Mouse (Mus musculus) G1E-ER4 (cell line): ENCODE measurements around the gene Kcnf1. TPM values are rescaled to one million over a fixed set of nuclear protein-coding genes. Genes with fewer than 3 reads are reported as not detected.

Experiments
- GATA1 ChIP-seq: IDR thresholded peaks from one replicate; pipeline ENCODE4 v1.8.0; 2012; ENCODE audit warnings: low read length, inconsistent platforms
- polyA plus RNA-seq: library from polyadenylated mRNA; stranded (reverse); fragments of >175 nt; gene quantifications from 2 replicates; pipeline ENCODE4 v1.2.3, GENCODE M21; 2012

Kcnf1 gene
- polyA plus RNA-seq: not detected in 2 replicates

DNA sequence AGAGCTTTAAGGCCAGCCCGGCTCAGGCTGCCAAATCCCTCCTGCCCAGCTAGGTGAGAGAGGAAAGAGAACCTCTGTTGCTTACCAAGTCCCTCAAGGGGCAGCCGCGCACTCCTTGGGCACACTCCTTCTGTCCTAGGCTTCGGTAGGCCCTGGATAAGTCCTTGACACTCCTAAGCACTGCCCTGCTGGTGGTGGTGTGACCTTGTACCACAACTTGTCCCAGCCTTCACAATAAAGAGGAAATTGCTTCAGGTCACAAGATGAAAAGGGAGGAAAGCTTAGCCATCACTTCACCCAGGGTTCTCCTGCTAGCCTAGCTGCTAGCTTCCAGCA is at the start of gene Kcnf1:
Gene Kcnf1, minus strand, starts transcription at position 132 of the 336 bp plus-strand sequence.
- no peak for TF ChIP-seq GATA1

DNA sequence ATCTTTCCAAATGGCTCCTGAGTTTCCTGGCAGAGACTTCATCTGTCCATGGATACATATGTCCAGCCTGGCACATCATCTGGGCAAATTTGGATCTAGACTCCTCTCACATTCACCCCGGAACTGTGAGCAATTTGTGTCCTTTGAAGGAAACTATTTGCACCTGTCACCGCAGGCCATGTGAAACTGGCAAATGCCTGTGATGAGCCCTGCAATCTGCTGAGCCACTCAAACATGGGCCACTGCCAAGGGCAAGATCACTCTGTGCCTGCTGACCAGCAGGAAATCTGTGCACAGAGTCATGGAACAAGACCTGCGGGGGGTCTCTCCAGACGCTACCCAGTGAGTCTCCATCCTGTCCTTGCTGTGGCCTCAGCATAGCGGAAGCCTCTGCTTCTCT is 48.3 kb upstream of the Kcnf1 start:
- no peak for TF ChIP-seq GATA1

DNA sequence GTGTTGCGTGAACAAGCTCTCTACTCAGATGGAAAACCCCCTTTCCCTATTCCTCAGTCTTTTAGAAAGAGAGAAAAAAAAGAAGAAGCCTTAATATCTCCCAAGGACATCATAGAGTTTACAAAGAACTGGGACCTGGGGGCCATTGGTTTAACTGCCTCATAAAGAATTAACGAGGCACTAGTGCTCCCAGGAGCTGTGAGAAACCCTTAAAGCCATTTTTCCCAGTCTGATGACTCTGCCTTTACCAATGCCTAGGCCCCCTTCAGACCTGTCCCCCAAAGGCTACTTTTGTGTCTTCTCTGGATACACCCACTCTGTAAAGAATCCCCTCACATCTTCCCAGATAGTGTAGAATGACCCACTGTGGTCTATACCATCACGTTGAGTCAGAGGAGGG is 46.4 kb upstream of the Kcnf1 start:
- no peak for TF ChIP-seq GATA1

DNA sequence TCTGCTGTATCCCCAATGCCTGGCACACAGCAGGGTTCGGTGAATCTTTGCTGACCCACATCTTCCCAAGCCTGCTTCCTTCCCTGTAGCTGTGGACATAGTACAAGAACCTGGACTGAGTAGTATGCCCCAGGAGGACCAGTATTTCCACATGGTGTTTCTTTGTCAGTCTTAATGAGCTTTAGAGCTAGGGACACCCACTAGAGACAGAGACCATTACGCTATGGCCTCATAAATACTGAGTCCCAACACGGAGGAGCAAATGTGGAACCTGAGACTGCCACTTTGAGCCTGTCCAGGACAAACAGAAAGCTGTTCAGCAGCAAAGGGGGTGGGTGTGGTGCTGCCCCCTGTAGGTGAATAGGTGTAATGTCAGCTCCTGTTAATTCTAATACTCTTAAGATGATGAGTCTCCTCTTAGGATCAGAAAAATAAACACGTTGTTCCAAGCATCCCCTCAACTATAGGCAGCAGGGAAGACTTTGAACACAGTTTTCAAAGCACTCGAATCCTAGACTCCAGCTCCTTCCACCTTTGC is 45.3 kb upstream of the Kcnf1 start:
- TF ChIP-seq GATA1: no peak

DNA sequence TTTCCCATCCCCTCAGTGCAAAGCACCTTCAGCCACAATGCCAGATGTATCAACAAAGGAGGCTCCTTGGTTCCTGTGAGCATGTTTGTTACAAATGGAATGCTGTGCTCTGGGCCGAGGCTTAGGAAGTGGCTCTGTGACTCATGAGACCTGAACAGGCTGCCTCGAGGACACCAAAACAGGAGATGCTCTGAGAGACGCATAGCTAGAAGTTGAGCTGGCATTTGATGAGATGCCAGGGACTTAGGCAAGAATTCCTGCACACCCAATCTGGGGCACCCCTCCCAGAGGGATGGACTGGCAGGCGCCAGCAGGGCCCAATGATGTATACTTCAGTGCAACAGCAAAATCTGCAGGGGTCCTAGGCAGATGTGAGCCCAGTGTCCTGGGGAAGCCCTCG is 43.9 kb upstream of the Kcnf1 start:
- TF ChIP-seq GATA1: no peak

DNA sequence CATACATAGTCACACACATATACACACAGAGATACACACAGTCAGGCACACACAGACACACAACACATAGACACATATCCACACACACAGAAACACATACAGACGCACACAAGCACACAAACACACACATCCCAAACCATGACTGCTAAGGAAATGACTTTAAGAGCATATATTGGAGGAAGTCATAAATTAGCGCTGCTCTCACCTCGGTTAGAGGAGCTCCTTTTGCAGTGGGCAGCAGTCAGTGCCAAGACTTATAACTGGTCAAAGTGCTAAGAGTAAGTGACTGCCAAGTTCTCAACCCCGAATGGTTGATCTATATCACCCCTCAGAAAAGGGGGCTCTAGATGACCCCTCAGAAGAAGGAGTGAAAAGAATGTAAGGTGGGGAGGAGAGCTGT is 42.4 kb upstream of the Kcnf1 start:
- TF ChIP-seq GATA1: no peak

DNA sequence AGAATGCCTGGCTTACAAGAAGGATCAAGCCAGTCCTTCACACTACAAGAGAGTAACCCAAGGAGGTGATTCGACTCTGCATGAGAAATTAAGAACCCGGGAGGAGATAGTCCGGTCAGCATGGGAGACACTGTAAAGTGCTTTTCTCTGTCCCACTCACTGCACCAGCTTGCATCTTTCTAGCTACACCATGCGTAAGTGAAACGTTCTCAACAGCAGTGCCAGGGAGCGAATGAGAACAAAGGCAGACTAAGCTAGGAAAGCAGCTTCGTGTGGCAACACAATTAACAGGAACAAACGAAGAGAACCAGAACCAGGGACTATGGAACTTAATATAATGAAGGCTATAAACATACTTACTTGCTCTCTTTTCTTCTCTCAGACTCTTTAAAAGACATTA is 41.7 kb upstream of the Kcnf1 start:
- no peak for TF ChIP-seq GATA1

DNA sequence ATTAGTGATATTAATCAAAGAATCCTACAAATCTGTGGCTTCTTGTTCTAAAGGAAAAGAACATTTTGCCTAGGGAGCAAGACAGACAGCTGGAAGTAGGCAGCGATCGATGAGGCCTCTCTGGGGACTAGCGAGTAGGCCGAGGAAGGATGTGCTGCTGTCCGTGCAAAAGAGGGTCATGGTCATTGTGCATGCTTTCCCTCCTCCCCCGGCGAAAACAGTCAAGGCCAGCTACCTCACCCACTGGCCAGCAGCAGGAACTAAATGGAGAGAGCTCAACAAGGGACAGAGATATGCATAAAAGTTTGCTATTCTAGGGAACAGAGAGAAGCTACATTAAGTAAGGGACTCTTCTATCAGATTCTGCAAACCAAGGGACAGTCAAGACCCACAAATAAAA is 39.1 kb upstream of the Kcnf1 start:
- no peak for TF ChIP-seq GATA1

DNA sequence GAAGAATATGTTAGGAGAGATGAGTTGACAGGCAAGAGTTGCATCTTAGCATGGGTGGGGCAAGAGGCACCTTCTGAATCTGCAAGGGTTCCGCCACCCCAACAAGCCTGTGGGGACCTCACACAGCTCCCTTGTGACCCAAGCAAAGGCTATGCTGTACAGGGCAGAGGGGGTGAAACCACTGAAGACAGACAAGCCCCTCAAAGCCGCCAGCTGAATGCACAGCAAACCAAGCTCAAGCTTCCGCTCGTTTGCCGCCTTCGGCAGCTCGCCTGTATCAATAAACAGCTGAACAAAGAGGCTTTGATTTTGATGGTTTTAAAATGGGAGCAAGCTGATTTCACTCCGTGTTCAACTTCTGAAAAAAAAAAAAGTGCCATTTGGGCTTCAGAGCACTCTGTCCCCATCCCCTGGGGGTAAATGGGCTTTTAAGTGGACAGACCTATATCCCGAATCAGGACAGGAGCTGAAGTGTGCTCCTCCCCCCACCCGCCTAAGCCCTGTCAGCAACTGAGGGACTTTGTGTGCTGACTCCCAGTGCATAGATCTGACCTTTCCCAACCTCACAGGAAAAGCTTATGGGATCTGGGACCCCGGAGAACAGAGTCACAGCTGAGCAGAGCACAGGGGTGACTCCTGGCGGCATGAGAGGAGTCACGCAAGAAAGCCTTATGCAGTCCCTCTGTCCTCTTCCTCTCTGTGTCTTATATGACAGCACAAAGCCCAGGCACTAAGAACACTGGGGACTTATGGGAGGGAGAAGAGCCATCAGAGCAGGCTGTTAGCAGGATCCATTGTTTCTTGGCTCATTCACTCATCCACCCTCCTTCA is 26.0 kb upstream of the Kcnf1 start:
- TF ChIP-seq GATA1: no peak

DNA sequence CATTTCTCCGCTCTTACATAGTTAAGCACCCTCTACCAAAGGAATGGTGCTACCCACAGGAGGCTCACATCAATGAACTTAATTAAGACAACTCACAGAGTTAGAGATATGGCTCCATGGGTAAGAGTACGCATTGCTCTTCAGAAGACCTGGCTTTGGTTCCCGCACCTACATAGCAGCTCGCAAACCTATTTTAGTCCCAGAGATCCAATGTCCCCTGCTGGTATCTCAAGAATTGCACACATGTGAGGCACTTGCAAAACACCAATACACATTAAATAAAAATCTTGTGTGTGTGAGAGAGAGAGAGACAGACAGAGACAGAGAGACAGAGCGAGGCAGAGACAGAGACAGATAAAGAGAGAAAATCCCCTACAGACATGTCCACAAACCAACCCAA is 21.9 kb upstream of the Kcnf1 start:
- TF ChIP-seq GATA1: no peak

DNA sequence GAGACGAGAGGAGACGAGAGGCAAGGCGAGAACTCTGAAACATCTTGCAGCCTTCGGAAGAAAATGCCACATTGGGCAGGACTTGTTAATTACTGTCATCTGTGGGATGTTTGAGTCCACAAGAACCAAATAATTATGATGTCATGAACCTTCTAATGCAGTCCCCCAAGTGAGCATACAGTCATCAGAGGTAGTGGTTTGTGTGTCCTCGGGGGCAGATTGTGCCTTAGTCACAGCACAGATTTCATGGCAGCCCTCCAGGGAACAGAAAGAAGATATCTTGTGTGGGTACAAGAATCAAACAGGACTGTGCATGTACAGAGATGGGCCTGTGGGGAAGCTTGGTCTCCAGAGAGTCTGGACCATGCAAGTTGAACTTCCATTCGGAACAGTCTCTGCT is 17.5 kb upstream of the Kcnf1 start:
- TF ChIP-seq GATA1: no peak

DNA sequence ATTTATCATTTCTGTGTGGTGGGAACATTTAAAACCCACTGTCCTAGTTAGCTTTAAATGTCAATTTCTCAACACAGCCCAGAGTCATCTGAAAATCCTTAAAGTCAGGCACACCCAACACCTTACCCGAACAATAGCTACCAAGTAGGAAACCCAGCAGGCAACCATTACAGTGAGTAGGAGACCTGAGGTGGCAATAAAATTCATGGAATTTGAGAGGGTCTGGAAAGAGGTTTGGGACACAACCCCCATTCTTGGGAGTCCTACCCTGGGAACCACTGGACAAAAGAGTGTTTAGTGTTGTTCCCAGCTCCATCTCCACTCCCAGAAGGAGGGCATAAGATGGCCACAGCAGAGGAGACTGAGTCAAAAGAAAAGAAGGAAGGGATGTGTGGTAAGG is 16.6 kb upstream of the Kcnf1 start:
- TF ChIP-seq GATA1: no peak

DNA sequence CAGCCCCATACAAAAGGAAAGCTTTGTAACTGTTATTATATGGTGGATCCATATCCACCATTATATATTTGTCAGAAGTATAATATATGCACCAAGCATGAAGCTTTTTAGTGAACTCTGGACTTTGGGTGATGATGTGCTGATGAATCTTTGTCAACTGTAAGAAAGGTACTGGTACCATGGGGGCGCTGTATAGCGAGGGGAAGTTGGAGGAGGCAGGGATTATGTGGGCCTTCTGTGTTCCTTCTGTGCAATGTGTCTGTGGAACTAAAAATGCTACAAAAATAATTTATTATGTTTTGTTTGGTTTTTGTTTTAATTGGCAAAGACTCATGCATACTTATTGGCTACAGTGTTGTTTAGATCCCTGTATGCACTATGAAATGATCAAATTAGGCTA is 16.2 kb upstream of the Kcnf1 start:
- TF ChIP-seq GATA1: no peak

DNA sequence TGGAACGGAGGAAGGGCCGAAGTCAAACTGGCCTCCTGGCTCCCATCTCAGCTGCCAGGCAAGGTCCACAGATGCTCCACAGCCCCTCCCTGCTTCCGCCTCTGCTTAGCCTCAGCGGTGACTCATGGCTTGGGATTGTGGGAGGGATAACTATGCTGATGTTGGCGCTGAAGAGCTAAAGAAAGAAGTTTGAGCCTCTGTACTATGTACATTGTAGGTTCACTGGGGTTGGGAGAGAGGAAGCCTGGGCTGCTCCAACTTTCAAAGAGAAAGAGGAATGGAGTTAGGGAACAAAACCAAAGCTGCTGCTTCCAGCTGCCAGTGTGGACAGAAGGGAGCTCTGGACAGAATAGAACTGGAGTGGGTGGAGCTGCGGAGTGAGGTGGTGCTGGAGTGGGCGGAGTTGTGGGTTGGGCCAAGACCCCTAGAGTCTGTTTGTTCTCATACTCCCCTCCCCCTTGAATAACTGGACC is 7.7 kb upstream of the Kcnf1 start:
- no peak for TF ChIP-seq GATA1

DNA sequence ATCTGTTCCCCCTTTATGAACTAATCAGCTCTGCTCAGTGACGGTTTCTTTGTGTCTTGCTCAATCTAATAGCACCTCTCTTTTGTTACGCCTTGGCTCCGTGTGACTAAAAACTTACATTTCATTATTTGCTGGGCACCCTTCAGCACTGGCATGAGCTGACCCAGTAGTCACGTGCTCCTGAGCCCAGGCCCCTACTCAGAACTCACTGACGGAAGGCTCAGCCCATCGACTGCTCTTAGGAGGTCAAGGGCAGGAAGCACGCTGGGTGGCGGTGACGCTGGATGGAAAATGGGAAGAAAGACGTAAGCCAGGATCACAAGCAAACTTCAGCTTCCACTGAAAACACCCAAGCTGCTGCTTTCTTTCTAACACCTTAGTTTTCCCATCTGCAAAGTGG is 7.1 kb upstream of the Kcnf1 start:
- no peak for TF ChIP-seq GATA1

DNA sequence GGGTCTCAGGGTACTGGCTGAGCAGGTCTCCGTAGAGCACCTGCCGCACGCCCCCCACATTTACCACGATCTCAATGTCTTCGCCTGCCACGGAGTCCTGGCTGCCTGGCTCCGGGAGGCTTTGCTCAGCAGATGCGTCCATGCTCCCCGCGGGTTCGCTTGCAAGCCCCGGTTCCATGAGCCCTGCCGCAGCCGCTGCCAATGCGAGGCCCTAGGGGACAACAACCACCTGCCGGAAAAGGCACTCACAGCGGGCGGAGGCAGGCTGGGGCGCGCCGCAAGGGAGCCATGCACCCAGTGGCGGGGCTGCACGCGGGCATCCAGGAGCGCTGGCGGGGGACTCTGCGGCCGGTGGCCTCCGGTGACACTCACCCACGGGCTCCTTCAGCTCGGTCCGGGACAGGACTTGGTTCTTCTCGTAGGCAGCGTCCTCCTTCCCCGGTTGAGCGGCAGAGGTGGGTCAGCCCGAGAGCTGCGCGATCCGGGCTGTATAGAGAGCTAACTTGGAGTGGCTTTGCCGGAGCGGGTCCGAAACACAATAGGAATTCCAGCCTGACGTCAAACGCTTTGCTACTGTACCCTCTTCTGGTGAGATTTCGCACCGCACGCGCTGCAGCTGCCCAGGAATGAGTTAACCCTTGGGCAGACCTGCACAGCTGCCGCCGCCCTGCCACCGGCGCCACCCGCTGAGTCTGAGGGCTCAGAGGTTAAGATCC is 489 bp downstream of the Kcnf1 start:
- TF ChIP-seq GATA1: no peak

DNA sequence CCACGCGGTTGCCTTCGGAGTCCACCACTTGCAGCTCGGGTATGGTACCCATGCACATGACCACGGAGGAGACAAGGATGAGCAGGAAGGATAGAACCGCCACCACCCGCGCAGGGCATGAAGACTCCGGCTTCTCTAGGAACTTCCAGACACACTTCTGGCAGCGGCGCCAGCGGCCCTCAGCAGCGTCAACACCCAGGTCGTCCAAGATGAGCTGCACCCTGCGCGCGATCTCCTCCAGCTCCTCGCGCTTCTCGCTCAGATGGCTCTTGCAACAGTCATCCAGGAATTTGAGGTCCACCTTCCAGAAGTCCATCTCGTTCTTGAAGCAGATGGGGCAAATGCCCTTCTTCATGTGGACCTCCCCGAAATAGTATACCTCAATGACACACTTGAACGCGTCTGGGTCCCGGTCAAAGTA is 1.1 kb downstream of the Kcnf1 start:
- no peak for TF ChIP-seq GATA1
